Mouse (Mus musculus) mouse embryonic stem cell (cell line): ENCODE data around the gene Kif27.

Experiments used
- in situ Hi-C, 2 experiments: fragments of 300-500 bp; cut with MboI; formaldehyde crosslinking; loops; 1 replicate in 1 of 2; 3 replicates in 1 of 2; pipeline ENCODE4 v1.14.3; 2019 to 2020; ENCODE audit warnings: low sequenced_read_pairs in 2 of 2, low pct_unique_long_range_greater_than_20kb in 1 of 2, mixed read lengths in 1 of 2; ENCODE audit not compliant: unreplicated experiment in 1 of 2

Gene Kif27

DNA sequence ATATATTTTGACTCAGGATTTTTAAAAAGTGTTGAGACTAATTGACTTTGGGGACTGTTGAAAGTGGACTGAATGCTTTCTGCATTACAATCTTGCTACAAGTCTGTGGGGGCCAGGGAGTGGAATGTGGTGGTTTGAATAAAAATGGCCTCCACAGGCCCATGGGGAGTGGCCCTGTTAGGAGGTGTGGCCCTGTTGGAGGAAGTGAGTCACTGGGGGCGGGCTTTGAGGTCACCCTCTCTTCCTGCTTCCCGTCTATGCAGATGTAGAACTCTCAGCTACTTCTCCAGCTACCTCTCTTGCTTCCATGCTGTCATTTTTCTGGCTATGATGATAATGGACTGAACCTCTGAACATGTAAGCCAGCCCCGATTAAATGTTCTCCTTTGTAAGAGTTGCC is 60.2 kb downstream of the Kif27 start:
- in situ Hi-C loops, result loop anchor here in 1 of 2 experiments (10.0 to 25.0 kb wide), 2 partner anchors 86 to 239 kb away; partner anchors contain the start of gene 2210016F16Rik

DNA sequence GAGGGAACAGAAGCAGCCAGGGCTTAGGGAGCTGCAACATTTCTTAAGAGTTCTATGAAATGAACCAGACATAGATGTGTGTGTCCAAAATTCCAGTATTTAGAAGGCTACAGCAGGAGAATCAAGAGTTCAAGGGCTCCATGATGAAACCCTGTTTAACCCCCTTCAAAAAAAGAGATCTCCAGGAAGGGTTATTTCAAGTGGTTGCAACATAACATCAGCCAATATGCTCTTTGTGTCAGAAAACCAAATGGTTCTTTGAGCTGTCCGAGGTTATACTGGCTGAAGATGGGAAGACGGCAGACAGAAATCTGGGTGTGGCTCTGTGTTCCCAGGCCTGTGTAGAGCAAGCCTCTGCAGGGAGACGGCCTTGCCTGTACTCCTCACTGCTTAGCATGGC is 63.3 kb downstream of the Kif27 start:
- in situ Hi-C loops, result loop anchor here in 1 of 2 experiments (10.0 to 25.0 kb wide), 2 partner anchors 89 to 242 kb away; partner anchors contain the start of gene 2210016F16Rik

DNA sequence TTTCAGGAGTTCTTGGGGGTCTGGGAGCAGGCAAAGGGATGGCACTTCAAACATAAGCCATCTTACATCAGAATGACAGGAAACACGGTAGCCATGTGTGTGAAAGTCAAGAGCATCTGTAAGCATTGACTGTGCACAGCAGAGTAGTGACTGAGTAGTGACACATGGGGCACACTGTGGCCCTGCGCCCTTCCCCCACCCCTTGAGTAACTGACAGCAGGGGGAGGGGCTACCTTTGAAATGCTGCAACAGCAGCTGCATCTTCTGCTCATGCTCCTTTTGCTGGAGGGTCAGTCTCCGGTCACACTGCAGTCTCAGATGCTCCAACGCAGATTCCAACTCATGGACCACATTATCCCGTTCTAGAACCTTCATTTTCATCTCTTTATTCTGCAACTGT is 66.1 kb downstream of the Kif27 start:
- in situ Hi-C loops, result loop anchor here (5.0 to 25.0 kb wide), 3 partner anchors 92 to 254 kb away; partner anchors contain the start of gene 2210016F16Rik (in 1 of the 2)

DNA sequence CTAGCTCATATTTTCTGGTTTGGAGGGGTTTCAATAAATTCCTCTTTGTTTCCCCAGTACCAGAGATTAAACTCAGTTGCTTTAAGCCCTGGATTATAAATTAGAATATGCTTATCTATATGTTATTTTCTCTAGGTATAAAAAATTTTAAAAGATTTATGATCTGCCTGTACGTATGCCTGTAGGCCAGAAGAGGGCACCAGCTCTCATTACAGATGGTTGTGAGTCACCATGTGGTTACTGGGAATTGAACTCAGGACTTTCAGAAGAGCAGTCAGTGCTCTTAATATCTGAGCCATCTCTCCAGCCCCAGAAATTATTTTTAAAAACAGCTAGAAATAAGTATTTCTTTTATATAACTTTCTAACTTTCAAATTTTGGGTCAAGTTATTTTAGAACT is 69.6 kb downstream of the Kif27 start:
- in situ Hi-C loops, result loop anchor here in 1 of 2 experiments (25.0 kb wide), 1 partner anchor 248 kb away; no protein-coding TSS in a partner anchor

DNA sequence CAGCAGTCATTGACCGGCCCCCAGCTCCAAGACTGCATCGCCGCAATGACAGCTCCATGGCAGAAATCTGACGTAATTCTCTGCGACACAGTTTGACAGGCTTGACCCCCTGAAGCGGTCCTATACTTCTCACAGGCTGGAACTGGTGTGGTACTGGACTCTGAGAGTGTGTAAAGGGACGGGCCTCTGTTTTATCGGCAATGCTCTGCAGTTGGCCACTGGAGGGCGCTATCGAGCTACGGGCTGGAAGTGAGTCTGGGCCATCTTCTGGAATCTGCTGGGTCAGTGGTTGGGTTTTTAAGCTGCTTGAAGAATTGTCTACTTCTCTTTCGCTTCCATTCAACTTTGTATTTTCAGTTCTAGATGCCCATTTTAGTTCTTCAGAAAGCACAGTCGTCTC is 71.1 kb downstream of the Kif27 start:
- in situ Hi-C loops, result loop anchor here in 1 of 2 experiments (25.0 kb wide), 1 partner anchor 249 kb away; no protein-coding TSS in a partner anchor

DNA sequence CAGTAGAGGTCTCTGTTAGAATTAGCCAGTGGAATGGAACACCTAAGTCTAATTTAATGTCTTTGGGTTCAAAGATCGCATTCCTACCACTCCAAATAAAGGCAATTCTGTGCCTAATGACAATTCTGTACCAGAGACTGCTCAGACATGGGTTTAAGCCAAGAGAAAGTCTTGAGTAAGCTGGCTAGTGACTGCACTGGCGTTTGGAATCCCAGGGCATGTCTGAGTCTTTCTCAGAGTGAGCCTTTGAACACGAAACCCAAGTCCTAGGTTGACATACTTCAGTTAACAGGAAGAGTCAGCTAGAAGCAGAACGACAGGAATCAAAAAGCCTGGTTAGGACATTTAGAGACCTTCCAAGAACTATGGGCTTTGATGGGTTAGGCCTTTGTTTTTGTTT is 75.5 kb downstream of the Kif27 start:
- in situ Hi-C loops, result loop anchor here in 1 of 2 experiments (25.0 kb wide), 1 partner anchor 254 kb away; no protein-coding TSS in a partner anchor

DNA sequence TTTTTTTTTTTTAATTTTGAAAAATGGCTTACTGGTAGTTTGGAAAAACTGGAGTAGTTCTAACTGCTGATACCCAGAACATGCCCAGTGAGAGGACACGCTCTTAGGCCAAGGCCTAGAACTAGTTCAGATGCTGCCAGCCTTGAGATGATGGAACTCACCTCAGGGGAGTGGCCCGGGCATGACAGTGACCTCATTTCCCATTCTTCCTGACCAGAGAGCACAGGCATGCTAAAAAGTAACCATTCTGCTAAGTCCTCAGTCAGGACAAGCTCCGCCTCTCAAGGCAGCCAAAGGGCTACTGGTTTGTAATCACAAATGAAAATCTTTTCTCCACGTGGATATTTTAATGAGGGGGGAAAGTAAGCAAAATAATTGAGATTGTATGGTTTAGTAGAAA is 77.0 kb downstream of the Kif27 start:
- in situ Hi-C loops, result loop anchor here in 1 of 2 experiments (25.0 kb wide), 1 partner anchor 255 kb away; no protein-coding TSS in a partner anchor

DNA sequence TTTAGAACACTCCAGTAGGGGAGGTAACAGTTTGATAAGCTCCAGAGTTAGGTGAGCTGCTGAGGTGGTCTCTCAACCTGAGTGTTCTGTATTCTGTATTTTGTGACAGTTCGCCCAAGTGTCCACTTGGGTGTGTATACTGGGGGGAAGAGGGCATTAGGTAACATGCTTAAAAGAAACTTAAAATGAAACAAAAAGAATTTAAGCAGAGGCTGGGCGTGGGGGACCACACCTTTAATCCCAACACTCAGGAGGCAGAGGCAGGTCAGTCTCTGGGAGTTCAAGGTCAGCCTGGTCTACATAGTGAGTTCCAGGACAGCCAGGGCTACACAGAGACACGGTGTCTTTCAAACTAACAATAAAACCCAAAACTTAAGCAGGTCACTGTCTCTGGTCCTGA is 78.4 kb downstream of the Kif27 start:
- in situ Hi-C loops, result loop anchor here in 1 of 2 experiments (25.0 kb wide), 1 partner anchor 257 kb away; no protein-coding TSS in a partner anchor

DNA sequence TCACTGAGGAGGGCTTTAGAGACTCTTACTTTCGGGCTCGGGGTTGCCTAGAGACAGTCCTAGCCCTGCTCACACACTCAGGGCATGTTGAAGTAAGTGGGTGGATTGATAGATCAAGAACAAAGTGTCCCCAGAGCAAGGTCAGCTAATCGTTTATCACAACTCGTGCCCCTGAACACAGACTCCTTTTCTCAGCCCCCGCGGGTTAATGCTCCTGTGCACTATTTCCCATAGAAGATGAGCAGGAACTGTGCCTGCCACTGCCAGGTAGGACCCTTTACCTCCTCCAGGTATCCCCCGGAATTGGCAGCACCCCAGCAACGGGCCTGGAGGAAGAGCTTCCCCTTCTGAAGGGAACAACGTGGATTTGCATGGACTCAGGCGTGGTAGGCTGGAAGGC is 82.7 kb downstream of the Kif27 start:
- in situ Hi-C loops, result loop anchor here in 1 of 2 experiments (25.0 kb wide), 1 partner anchor 261 kb away; no protein-coding TSS in a partner anchor

DNA sequence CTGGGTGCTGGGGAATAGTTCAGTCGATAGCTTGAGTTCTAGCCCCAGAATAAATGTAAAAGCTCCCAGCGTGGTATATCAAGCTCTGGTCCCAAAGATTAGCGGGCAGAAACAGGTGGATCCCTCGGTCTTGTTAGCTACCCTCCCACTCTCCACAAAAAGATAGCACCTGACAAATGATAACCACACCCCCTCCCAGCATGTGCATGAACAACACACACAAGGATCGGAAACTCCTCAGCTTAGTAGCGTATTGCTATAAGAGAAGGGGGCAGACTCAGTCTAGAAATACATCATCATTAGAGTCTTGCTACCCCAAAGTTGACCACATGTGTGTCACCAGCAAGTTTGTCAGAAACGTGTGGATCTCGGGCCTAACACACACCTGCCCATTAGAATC is 83.3 kb downstream of the Kif27 start, which contains the start of gene Gkap1:
Gene Gkap1, minus strand, starts transcription at position 101 of the 400 bp plus-strand sequence.
- in situ Hi-C loops, result loop anchor here in 1 of 2 experiments (25.0 kb wide), 1 partner anchor 262 kb away; no protein-coding TSS in a partner anchor

DNA sequence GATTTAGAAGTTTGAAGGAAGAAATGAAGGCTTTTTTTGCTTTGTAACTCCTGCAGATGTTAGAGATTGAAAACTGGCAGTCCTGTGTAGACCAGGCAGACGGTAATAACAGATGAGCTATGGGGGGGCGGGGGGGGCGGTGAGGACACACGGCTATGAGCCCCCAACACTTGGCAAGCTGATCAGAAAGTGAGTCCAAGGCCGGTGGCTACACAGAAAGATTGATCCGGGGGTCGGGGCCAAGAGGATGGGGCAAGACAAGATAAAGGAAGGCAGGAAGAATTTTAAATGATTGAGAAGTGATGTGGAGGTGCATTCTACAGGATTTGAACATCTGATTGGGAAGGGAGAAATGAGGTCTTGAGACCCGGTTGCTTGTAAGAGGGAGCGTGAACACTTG is 83.8 kb downstream of the Kif27 start:
- in situ Hi-C loops, result loop anchor here in 1 of 2 experiments (25.0 kb wide), 1 partner anchor 262 kb away; no protein-coding TSS in a partner anchor

DNA sequence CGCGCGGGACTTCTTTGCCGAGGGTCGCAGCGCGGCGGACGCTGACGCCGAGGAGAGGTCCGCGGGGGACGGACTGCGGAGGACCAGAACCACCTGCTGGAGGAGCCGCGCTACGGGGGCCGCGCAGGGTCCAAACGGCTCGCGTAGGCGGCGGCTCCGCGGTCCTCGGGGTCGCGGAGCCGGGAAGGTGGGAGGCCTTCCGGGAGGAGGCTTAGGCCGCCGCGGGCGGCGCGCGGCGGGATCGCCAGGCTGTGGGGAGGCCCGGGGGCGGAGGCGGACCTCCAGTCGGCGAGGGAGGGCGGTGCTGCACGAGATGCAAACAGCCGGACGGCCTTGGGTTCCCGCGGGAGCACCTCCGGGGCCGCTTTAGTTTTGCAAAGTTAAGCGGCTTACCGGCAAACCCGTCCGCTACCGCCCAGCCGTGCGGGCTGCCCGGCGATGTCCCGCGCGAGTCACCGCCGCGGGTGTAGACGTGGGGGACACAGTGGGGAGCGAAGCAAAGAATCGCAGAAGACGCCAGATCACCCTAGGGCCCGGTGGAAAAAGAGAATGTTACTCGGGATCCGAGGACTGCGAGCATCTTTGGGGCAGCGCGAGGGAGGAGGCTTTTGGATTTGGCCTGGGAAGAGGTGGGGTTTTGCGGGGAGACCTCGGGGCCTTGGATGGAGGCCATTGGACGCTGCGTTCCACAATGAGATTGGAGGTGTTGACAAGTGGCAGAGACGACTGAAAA is 84.5 kb downstream of the Kif27 start:
- in situ Hi-C loops, result no loop called here

DNA sequence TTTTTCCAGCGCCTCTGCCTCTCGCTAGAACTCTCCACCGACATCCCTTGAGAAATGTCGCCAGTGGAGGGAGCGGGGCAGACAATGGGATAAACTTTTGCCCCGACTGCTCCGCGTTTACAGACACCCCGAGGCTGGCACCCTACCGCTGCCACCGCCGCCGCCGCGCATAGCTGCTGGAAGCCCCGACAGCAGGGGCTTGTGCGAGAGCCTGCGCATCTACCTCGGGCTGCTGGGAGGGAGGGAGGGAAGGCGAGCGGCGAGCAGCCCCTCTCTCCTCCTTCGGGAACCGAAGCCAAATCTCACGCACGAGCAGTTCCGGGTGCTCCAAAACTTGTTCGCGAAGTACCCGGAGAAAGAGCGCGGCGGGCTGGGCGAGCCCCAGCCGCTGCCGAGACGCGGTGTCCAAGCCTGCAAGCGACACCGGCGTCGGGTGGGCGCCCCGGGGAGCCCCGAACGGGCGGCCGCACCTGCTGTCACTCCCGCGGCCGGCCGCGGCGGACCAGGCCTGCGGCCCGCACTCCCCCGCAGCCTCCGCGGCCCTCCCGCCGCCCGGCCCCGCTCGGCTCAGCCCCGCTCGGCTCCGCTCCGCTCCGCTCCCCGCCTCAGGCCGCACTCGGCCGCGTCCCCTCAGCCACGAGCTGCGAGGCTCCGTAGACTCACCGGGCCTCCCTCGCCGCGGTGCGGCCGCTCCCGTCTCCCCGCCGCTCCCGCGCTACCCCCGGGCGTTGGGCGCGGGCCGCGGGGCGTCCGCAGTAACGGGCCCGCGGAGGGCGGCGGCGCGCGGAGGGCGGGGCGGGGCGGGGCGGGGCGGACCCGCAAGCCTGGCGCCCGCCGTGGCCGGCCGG is 85.3 kb downstream of the Kif27 start:
- in situ Hi-C loops, result no loop called here

DNA sequence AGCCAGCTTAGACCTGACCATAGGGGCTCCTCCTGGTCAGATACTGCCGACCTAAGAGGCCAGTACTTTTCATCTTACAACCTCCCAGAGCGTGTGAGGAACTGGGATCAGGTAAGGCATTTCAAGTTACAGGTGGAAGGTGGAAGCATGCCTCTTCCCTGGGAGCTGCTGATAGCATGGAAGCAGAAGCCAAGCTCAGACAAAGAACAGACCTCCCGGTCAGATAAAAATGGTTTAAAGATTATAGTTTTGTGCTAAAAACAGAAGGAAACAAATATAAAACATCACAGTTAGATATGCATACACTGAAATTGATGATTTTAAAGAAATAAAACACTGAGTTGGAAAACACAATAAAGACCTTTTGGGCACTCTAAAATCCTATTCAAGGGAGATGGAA is 92.1 kb downstream of the Kif27 start:
- in situ Hi-C loops, result no loop called here

DNA sequence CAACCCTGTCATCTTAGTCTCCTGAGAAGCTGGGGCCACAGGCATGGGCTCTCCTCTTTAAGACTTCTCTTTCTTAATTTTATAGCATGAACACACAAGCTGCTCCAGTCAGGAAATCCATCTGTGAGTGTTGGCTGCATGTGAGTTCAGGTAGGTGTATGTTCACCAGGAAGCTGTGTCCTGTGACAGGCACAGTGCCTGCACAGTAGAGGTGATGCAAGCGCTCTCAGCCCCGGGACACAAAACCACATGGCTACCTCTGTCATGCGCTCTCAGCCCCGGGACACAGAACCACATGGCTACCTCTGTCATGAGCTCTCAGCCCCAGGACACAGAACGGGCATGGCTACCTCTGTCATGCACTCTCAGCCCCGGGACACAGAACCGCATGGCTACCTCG is 95.4 kb downstream of the Kif27 start:
- in situ Hi-C loops, result no loop called here

DNA sequence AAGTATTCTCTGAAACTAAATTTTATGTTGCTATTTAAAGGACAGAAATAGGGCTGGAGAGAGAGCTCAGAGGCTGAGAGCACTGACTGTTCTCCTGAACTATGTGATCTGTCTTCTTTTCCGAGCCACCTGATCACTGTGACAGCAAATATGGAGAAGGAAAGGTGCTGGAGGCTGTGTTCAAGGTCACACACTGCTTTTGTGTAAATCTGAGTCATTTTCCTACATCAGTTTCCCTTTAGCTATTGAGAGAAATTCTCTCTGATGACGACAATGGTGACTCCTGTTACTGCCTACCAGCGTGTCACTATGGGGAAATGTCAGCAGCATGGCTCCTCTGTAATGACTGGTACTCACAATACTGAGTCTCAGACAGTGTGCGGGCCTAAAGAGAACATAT is 97.2 kb downstream of the Kif27 start:
- in situ Hi-C loops, result no loop called here

DNA sequence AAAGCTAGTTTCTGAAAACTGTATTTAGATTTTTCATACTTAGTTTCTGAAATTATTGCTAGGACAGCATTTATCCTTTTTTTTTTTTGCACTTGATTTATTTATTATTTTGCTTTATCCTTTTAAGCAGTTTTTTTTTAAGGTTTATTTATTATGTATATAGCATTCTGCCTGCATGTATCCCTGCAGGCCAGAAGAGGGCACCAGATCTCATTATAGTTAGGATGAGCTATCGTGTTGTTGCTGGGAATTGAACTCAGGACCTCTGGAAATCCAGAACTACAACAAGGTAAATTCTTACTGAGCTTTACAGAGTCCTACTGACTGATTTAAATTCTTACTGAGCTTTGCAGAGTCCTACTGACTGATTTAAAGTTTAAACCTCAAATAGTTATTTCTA is 105.7 kb downstream of the Kif27 start:
- in situ Hi-C loops, result no loop called here

DNA sequence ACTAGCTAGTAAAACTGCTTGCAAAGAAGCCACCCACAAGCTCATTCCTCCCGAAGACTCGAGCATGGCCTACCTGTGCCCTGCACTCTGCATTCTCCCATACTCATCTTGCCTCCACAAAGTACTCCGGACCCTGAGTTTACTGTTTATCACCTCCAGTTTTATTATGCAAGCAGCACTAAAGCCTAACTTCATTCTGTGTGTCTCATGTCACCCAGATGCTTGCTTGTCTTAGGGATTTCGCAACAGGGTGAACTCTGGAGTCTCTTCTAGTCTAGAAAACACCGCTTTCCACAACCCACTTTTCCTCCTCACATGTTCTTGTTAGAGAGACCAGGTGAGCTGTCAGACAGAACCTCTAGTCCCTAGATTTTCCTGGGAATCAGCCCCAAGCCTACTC is 110.0 kb downstream of the Kif27 start:
- in situ Hi-C loops, result no loop called here
